Mouse (Mus musculus) thymus, postnatal 14 days (tissue): Measurements from ENCODE around the gene Acsl5.

ENCODE experiments used
- DNase-seq: peaks from one replicate; pipeline ENCODE4 v3.0.0; 2021

Gene Acsl5

DNA sequence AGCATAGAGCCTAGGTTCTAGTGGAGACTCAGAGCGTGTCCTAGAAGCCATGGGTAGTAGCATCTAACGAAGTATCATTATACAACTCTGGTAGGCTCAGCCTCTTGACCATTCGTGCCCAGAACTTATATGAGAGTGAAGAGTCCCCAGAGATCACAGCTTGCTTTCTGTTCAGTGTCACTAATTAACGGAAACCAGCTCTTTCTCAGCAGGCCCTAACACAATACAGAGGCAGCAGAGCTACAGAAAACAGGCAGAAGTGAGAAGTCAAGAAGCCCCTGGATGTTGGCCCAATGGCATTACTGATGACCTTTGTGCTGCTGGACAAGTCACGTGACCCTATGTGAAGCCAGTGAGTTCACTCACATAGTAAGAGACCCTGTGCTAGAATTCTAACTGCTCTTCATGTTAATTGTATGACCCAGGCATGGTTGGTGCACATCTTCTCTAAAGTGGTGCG is 10.5 kb upstream of the Acsl5 start, which contains the start of gene Gucy2g:
TSS of gene Gucy2g (minus strand) at position 51 of the 460 bp plus-strand sequence.
- no peak for DNase-seq

DNA sequence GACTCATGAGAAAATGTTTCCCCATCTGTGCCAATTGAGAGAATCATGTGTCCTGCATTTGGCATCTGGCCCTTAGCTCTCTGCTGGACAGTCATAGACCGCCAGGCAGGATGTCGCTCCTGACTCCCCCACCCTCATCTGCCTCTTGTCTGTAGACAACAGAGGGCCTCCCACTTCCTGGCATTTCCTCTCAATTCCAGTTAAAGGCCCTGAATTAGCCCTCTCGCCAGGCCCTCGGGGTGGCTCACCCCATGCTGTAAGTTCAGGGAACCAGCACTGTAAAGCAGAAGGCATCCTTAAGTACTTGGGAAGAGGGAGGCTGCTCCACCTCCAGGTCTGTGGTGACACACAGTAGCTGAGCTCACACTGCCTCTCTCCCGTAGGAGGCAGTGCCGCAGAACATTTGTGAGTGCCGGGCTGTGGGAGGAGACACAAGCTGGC is 6.9 kb upstream of the Acsl5 start:
- DNase-seq: no peak

DNA sequence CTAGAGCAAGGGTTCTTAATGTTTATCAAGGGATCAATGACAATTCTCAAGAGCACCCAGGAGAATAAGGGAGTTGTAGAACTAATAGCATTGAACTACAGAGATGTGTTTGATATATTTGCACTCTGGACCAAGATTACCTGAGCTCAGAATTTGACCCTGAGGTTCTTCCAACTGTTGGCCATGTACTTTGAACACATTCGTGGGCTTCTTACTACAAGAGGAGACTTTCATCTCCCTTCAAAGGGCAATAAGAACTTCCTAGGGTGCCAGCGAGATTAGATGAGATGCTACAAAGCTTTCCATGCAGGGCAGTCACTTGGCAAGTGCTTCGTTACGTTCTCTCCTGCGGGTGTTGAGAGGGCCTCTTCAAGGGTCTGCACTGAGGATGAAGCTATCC is 4.2 kb upstream of the Acsl5 start:
- no peak for DNase-seq

DNA sequence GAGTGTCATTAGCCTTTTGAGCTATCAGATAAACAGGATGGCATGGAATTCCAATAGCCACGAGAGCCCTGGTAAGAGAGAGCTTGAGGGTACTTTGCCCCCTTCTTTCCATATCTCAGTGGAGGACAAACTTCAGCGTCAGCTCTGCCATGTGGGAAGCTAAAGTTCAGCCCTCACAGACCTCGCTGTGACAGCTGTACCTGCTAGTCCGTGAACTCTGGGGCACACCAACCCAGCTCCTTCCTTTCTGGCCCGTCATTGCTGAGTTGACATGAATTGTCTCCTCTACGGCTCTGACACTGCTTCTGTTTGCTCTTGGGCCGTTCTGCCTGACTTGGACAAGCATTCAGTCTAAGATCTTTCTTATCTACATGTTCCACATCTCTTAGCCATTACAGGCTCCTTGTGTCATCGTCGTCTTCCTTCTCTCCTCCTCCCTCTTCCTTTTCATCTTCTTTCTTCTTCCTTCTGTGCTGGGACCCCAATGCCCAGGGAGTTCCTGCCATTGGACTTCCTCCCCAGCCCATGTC is 3.7 kb upstream of the Acsl5 start:
- no peak for DNase-seq

DNA sequence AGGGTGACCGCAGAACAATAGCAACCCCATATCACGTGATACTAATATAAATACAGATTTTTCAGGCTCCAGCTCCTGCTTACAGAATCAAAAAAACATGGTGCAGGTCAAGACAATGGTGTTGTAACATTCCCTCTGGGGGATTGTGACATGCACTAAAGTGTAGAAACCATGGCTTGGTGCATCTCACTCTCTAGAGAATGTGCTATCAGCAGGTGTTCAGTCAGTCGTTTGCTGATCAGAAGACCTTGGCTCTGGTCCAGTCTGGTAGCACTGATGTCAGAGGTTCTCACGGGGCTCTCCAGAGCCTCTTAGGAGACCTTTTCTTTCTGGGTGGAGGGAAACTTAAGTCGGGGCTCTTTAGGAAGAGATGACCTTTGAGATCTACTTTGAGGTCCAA is 1.3 kb upstream of the Acsl5 start:
- no peak for DNase-seq

DNA sequence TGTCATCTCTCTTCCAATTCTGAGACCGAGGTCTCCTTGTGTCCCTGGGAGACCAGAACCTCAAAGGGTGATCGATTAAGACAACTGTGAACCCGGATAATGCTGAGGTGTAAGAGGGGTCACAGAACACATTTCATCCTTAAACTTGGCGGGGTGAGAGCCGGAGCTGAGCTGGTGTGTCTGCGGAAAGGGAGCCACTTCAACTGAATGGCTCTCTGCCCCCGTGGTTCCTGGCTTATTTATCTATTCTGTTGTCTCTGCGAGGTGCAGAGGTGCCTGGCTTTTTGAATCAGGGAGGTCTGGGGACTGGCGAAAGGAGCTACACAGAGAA is 1.5 kb downstream of the Acsl5 start:
- DNase-seq: no peak

DNA sequence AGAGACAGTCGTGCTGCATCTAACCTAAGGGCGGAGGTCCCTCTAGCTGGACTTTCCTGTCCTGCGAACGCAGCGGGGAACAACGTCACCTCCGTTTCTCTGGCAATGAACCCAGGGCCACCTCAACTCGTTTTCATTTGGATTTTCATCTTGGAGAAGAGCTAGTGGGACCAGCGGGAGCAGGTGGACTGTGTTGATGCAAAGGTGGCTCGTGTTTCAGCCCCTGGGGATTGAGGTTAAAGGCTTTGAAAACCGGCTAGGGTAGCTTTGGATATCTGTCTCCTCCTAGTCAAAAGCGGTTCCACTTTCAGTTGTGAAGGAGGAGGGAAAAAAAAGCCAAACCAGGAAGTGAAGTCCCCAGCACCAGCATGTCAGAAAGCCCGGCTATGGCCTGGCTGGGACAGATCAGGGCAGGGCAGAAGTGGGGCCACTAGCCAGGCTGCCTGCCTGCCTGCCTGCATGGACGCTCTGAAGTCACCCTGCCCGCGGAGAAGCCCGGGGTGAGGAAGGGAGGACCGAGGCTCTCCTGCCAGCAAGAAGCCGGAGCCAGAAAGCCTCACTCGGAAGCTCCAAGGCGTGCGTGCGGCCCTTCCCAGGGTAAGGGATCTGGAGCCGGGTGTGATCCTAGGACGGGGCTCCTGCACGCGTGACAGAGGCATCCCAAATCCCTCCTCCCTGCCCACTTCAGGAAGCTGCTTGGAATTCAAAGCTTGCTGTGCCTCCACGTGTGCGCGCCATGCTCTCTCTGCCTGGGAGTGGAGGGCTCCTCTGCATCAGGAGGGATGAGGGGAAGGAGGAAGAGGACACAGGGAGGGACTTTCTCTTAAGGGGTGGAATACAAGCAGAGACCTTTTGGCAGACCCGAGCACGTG is 2.1 kb downstream of the Acsl5 start:
- DNase-seq: peak; percentile 49

DNA sequence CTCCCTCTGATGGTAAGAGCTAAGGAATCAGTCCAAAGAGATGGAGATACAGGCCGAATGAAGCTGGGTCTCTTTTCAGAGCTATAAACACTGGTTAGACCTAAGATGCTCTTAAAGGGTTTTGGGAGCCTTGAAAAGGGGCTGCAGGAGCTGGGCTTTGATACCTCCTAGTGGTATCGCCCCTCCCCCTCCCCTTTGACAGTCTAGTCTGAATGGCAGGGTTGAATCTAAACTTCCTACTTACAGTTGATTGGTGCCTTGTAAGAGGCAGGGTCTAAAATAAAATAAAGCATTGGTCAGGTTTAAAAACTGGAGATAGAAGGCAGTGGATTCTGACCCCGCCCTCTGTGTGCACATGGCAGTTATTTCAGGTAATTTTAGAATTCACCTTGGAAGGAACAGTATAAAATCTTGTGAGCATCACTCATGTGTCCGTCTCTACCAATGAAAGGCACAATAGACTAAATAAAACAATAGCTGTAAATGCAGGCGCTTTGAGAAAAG is 2.8 kb downstream of the Acsl5 start:
- peak; percentile 82 for DNase-seq

DNA sequence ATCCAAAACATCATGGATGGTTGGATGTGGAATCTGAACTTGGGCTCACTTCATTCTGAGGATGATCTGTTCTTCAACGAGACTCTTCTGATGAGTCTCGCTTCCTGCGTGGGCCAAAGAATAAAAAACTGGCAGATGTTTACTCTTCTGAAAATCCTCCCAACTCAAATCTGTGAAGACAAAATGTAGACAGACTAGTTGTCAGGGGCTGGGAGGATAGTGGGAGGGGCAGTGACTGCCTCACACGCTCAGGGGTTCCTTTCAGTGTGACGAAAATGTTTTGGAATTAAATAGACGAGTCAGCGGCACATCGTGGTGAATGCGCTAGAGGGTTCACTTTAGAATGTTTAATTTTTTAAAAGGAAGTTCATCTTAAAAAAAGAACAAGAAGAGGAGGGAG is 4.4 kb downstream of the Acsl5 start:
- DNase-seq: no peak

DNA sequence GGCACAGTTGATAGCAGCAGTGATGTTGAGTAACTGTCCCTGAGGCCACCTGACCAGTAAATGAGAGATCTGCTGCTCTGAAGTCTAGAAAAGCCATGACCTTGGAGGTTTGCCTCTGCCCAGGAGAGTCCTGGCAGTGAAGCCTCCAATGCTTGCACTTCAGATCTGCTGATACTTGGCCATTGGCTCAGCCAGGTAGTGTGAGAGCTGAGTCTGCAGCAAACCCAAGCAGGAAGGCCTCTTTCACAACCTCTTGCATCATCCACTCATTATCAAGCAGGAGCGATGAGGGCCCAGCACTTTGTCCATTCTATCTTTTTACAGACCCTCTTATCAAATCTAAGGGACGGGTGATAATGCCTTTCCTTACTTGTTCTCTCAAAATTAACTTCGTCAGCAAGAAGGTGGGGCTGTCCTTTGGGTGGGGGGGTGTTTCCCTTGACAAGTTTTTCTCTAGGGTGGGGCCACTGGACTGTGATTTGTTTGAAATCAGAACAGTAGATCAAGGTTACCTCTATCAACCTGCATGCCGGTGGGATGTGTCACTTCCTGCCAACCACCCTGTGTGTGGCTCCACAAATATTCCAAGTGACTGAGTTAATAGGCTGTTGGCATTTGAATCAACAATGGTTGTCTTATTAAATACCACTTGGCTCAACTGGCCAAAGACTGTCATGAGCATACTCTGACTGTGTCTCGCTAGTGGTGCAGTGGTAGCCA is 6.1 kb downstream of the Acsl5 start:
- no peak for DNase-seq

DNA sequence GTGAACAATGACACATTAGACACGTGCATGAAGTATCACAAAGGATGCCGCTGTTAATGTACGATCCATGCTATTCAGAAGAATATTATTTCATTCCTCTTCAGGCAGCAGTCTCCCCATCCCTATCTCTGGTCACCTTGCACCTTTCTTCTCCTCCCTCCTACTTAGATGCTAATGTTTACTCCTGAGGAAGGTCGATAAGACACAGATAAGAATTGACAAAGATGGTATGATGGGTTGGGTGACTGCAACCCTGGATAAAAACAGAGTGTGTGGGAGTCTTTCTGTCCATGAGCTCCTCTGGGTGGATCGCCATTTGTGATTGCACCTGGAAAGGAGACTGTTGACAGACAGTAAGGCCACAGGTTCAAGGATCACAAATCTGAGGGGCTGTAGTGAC is 6.8 kb downstream of the Acsl5 start:
- no peak for DNase-seq

DNA sequence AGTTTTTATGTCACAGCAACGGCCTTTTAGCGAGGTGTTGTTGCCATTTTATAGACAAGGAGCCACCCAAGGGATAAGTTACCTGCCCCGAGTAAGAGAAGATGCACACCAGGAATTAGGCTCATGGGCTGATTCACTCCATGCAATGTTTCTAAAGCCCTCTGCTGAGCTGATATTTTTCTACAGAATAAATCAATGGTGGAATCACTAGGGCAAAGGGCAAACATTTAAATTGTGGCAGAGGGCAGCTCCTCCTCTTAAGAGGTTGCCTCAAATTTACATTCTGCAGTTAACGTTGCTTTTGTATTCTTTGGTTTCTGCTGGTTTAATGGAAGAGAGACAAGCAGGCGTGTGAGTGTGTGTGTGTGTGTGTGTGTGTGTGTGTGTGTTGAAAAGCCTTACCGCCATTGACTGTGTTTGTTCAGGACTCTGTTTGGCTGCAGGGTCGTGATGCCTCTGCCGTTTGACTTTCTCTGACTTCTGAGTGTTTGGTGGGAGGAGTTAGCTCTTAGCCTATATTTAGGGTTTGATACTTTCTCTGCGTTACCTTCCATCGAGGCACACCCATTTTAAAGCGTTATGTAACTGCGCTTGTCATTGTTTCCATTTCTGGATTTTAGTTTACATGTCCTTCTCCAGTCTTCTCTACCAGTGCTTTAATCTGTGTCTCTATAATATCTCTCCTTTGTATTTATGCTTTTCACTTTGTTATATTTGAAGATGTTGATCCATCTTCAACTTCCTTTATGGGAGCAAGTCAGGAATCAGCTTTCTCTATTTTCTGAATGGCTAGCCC is 8.8 kb downstream of the Acsl5 start:
- no peak for DNase-seq

DNA sequence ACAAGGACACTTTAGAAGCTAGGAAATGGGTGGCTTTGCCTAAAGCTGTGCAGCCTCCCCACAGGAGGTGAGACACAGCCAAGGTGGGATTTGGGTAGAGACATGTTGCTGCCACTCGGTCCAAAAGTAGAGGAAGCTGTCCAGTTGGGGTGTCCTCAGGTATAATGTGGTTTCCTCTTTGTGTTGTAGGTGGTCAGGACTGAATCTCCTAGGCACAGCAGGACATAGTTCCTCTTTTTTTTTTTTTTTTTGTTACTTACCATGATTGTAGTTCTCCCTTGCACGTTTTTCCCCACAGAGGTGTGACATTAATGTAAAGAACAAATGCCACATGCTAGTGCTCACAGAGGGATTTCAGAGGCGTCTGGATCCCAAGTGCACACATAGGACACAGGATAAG is 13.5 kb downstream of the Acsl5 start:
- DNase-seq: no peak

DNA sequence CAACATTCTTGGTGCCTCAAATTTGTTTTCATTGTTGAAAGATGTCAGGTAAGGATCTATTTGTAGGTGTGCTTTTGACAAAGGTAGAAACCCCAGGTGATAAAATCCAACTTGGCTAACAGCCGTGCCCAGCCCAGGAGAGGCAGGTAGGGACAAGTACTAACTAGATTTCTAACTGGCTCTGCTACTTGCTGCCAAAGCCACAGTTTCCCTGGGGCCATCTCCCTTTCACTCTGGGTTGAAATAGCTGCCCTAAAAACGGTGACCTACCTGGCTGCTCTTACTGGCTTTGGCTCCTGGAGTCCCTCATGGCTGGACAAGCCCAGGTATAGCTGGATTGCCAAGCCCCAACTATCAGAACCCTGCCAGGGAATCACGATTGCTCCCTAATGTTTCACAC is 15.0 kb downstream of the Acsl5 start:
- DNase-seq: no peak

DNA sequence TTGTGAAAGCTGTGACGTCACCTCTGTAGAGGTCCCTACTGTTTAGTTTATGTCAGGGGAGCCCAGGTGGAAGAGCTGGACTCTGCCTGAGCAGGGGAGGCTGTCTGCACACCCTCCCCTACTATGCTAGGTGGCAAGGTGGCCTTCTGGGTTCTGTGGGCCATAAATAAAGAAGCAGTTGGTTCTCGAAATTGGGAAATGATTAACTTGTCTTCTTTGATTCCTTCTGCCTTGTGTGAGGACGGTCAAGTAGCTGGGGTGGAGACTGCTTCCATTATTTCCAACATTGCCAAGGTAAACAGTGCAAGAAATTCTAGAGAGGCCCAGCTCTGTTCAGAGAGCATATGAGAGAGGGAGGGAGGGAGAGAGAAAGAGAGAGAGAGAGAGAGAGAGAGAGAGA is 16.4 kb downstream of the Acsl5 start:
- no peak for DNase-seq

DNA sequence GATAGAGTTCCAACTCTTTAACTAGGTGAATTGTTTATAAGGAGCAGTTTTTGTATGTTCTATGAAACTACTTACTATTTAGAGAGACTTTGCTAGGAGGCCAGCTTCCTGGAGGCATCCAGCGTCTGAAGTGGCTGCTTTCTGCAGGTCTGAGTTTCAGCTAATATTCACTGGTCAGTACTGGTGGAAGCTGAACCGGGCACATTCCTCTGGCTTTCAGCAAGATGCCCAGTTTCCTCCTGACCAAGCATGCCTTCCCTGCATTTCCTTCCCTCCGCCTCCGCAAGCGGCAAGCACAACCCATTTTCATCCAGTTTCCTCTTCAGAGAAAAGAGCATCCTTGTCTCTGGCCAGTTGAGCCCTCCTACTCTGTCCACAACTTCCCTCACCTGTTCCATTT is 17.3 kb downstream of the Acsl5 start:
- DNase-seq: no peak

DNA sequence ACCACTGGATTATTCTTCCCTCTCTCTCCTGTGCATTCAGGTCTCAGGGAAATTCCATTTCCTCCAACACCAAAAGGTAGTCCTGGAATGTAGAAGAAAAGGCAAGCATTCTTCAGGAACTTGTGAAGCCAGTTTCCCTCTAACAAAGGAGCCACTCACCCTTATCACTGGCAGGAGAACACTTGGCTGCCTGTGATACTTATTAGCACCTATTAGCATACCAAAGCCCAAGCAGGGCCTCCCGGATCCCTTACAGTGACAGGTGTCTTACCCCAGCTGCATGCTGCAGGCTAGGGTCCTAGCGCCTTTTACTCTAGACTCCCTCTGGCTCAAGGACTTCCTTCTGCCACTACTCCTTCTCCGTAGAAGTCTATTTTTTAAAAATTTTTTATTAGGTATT is 19.7 kb downstream of the Acsl5 start:
- no peak for DNase-seq

DNA sequence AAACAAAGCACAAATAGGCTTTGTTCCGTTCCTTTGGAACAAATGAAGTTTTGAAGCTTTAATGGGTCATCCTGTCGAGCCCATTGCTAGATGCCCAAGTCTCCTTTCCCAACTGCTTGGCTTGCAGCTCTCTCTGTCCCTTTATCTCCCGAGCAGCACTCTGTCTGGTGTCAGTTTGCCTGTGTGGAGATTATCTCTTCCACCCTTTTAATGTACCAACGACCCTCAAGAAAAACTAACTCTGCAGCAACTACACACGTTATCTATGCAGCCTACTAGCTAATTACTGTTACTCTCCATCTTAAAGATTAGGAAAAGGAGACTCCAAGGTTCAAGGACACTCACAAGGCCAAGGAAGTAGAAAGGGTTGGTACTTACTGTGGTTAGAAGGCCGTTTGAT is 21.6 kb downstream of the Acsl5 start:
- DNase-seq: no peak

DNA sequence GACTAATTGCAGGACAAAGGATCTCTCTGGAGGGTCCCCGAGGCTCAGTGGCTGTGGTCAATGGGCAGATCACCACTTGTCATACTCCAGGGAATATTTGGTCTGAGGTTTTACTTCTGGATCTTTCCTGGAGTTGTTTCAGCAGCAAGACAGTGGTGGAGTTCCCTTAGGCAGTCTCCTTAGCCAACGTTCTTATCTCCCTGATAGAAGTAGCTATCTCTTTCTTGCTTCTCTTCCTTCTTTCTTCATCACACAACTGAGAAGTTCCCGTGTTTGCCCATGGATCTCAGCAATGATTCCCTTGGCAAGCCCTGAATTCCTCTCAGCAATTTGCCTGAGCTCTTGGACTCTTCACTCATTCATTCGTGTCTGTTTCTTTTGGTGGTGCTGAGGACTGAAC is 24.4 kb downstream of the Acsl5 start:
- no peak for DNase-seq

DNA sequence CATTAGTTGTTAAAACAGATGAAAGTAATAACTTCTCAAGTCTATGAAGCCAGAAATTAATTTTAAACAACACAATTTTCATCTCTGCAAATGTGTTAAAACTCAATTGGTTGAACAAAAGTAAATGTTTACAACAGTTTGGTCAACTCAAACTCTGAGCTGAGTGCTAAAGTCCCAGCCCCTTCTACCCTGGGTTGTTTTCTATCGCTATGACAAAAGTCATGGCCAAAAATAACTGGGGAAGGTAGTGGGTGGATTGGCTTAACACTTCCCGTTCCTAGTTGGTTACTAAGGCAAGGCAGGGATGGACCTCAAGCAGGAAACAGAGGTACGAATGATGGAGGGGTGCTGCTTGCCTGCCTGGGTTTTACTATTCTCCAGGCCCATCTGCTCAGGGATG is 25.0 kb downstream of the Acsl5 start:
- no peak for DNase-seq

DNA sequence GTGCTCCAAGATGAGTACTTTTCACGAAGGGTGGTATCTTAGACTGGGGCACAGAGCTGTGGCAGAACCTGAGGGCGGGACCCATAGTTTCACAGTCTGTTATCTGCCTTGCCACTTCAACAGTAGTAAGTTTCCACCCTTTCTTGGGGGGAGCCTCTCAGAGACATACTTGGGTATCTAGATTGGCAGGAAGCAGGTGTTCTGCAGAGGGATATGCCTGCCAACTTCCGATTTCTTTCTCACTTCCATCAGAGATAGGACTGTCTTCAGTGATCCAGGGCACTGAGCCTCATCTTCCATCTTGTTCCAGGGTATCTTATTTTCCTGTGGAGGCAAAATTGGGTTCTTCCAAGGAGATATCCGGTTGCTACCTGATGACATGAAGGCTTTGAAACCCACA is 32.4 kb downstream of the Acsl5 start:
- no peak for DNase-seq

DNA sequence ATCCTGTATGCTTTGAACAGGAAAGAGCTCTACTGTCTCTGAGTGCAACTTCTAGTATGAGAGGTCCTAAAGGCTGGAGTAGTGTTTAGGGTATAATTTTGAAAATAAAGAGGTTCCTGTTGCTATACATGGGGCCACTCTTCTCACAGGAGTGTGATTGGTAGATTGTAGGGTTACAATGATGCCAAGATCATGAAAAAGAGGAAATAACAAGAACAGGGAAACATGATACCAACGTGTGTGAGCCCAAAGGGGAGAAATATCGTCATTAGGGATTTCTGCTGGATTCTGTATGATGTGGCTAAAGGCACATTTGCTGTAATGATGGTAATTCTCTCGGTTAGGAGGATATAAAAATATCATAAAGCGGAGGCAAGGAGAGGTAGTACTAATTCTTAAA is 34.3 kb downstream of the Acsl5 start:
- no peak for DNase-seq

DNA sequence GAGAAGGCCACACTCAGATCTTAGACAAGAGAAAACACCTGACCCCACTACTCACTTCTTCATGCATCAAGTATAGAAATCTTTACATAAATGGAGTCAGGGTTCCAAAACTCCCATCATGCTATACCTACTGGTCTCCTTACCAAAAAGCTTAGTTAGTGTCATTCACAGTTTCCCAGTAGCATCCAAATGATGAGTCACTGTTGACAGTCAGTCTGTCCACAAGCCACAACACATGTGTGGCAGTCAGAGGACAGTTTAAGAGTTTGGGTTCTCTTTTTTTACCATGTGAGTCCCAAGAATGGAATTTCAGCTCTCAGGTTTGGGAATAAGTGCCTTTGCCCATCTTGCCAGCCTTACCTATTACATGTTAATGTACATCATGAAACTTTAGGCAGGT is 37.2 kb downstream of the Acsl5 start:
- DNase-seq: no peak
